Mouse (Mus musculus) cerebellum, postnatal 4 days (tissue): Measurements from ENCODE around the gene Cdx4.
A peak's percentile ranks its signal among the peaks of the same experiment; 100 is the strongest.

Experiments used
- DNase-seq, 2 experiments: peaks; one replicate each; pipeline ENCODE4 v3.0.0; 2022; ENCODE audit warnings: low spot score in 2 of 2, mixed read lengths in 1 of 2

The Cdx4 gene

GRCm38 (mm10) chrX:103321146-103321545 lies at the start of gene Cdx4:
Cdx4 (plus strand) TSS chrX:103321398.
- DNase-seq = no peak

GRCm38 (mm10) chrX:103274325-103274724 lies 46.9 kb upstream of the Cdx4 start:
- DNase-seq = no peak

- DNase-seq = no peak
Measured at GRCm38 (mm10) chrX:103286899-103287722, 34.1 kb upstream of the Cdx4 start.

GRCm38 (mm10) chrX:103287846-103288377 lies 33.3 kb upstream of the Cdx4 start:
- no peak for DNase-seq

- peak in 1 of 2 experiments; percentile 3 for DNase-seq
Measured at GRCm38 (mm10) chrX:103288485-103289330, 32.5 kb upstream of the Cdx4 start.

GRCm38 (mm10) chrX:103298937-103299336 lies 22.3 kb upstream of the Cdx4 start:
- DNase-seq = no peak

GRCm38 (mm10) chrX:103308262-103308661 lies 12.9 kb upstream of the Cdx4 start:
- no peak for DNase-seq

GRCm38 (mm10) chrX:103311723-103312122 lies 9.5 kb upstream of the Cdx4 start:
- DNase-seq = no peak

- DNase-seq = no peak
Measured at GRCm38 (mm10) chrX:103314146-103314545, 7.1 kb upstream of the Cdx4 start.

GRCm38 (mm10) chrX:103325900-103326299 lies 4.7 kb downstream of the Cdx4 start:
- DNase-seq = no peak

- no peak for DNase-seq
Measured at GRCm38 (mm10) chrX:103329386-103329785, 8.2 kb downstream of the Cdx4 start.

- no peak for DNase-seq
Measured at GRCm38 (mm10) chrX:103331125-103331858, 10.1 kb downstream of the Cdx4 start.

- DNase-seq = no peak
Measured at GRCm38 (mm10) chrX:103341369-103342113, 20.3 kb downstream of the Cdx4 start.

- no peak for DNase-seq
Measured at GRCm38 (mm10) chrX:103355784-103356183, 34.6 kb downstream of the Cdx4 start.

GRCm38 (mm10) chrX:103356287-103356686 lies 35.1 kb downstream of the Cdx4 start, which contains the start of gene Chic1:
Chic1 (plus strand) TSS chrX:103356476.
- DNase-seq = peak; percentile 62 to 83

GRCm38 (mm10) chrX:103356761-103357236 lies 35.6 kb downstream of the Cdx4 start:
- DNase-seq = no peak

GRCm38 (mm10) chrX:103366201-103366600 lies 45.0 kb downstream of the Cdx4 start:
- no peak for DNase-seq

GRCm38 (mm10) chrX:103368650-103369049 lies 47.5 kb downstream of the Cdx4 start:
- DNase-seq = no peak

- no peak for DNase-seq
Measured at GRCm38 (mm10) chrX:103371221-103371620, 50.0 kb downstream of the Cdx4 start.

- DNase-seq = no peak
Measured at GRCm38 (mm10) chrX:103371627-103372026, 50.4 kb downstream of the Cdx4 start.

- peak in 1 of 2 experiments; percentile 6 for DNase-seq
Measured at GRCm38 (mm10) chrX:103374250-103374649, 53.1 kb downstream of the Cdx4 start.
